Mouse (Mus musculus): Measurements from ENCODE around the gene Gm20715. TPM values are rescaled to one million over a fixed set of nuclear protein-coding genes. Genes with fewer than 3 reads are reported as not detected.

Gm20715 gene
- polyA plus RNA-seq, 1 experiment from 2014 or later: not detected

GRCm38 (mm10) chr7:6383044-6383455 is 27.0 kb upstream of the Gm20715 start, which contains the start of gene Zfp28:
Gene Zfp28, plus strand, starts transcription at chr7:6383295.
- under 1% methylated on average over 23 of the region's 28 CpGs for WGBS (ENCODE audit: insufficient replicate concordance)
- H3K4me2 ChIP-seq (ENCODE audit: low read depth, low read length): peak within 1 kb of the TSS; percentile 84
- peak within 1 kb of the TSS; percentile 33; the same call in 1 of the 2 replicates for H3K9ac ChIP-seq (replicated peaks)
- H3K4me3 ChIP-seq (ENCODE audit: low read depth, low read length): peak within 1 kb of the TSS; percentile 55
- H3K4me1 ChIP-seq (ENCODE audit: insufficient read depth): peaks cover 14% of the 10 kb centered on the region
- no peak within 1 kb of the TSS for H3K27ac ChIP-seq (ENCODE audit: low read depth)
- TF ChIP-seq CTCF (IDR thresholded peaks at IDR 0.05; ENCODE audit: low read depth): peak; percentile 44; the same call in 1 of the 2 replicates
- TF ChIP-seq EP300 (IDR thresholded peaks at IDR 0.05; ENCODE audit: low read depth): no peak
- no peaks in the 10 kb centered on the region for H3K9me3 ChIP-seq (ENCODE audit: low read length)
- H3K27me3 ChIP-seq (ENCODE audit: insufficient read depth, low read length): no peaks in the 10 kb centered on the region
- DNase-seq: peak; percentile 94
- H3K36me3 ChIP-seq (replicated peaks; ENCODE audit: insufficient read depth, low read length): no peaks in the 10 kb centered on the region
- ATAC-seq: peak; percentile 97

- TF ChIP-seq CTCF (IDR thresholded peaks at IDR 0.05; ENCODE audit: low read depth) (no peak), EP300 (IDR thresholded peaks at IDR 0.05; ENCODE audit: low read depth) (no peak)
- no peak for DNase-seq
- Histone ChIP-seq H3K27ac (ENCODE audit: low read depth) (no peak overlapping the region), H3K4me2 (ENCODE audit: low read depth, low read length) (peak overlapping the region; percentile 84), H3K36me3 (replicated peaks; ENCODE audit: insufficient read depth, low read length) (no peaks in the 10 kb centered on the region), H3K4me1 (ENCODE audit: insufficient read depth) (peaks cover 14% of the 10 kb centered on the region), H3K4me3 (ENCODE audit: low read depth, low read length) (no peak overlapping the region), H3K9ac (replicated peaks) (no peak overlapping the region), H3K27me3 (ENCODE audit: insufficient read depth, low read length) (no peaks in the 10 kb centered on the region), H3K9me3 (ENCODE audit: low read length) (no peaks in the 10 kb centered on the region)
- whole genome bisulfite sequencing (ENCODE audit: insufficient replicate concordance): 31% methylated on average over 8 of the region's 8 CpGs
- ATAC-seq: no peak
Measured at GRCm38 (mm10) chr7:6384011-6384410, 26.1 kb upstream of the Gm20715 start.

GRCm38 (mm10) chr7:6386995-6387394 is 23.1 kb upstream of the Gm20715 start:
- Histone ChIP-seq H3K9ac (replicated peaks) (no peak overlapping the region), H3K4me1 (ENCODE audit: insufficient read depth) (peaks cover 14% of the 10 kb centered on the region), H3K27me3 (ENCODE audit: insufficient read depth, low read length) (no peaks in the 10 kb centered on the region), H3K9me3 (ENCODE audit: low read length) (no peaks in the 10 kb centered on the region), H3K4me3 (ENCODE audit: low read depth, low read length) (no peak overlapping the region), H3K27ac (ENCODE audit: low read depth) (no peak overlapping the region), H3K4me2 (ENCODE audit: low read depth, low read length) (no peak overlapping the region), H3K36me3 (replicated peaks; ENCODE audit: insufficient read depth, low read length) (no peaks in the 10 kb centered on the region)
- WGBS (ENCODE audit: insufficient replicate concordance): 87% methylated on average over 7 of the region's 8 CpGs
- DNase-seq: no peak
- ATAC-seq: no peak
- TF ChIP-seq CTCF (IDR thresholded peaks at IDR 0.05; ENCODE audit: low read depth): no peak
- TF ChIP-seq EP300 (IDR thresholded peaks at IDR 0.05; ENCODE audit: low read depth): no peak

- H3K4me3 ChIP-seq (ENCODE audit: low read depth, low read length): no peak overlapping the region
- no peak for ATAC-seq
- H3K27me3 ChIP-seq (ENCODE audit: insufficient read depth, low read length): no peaks in the 10 kb centered on the region
- 78% methylated on average over 5 of the region's 5 CpGs for WGBS (ENCODE audit: insufficient replicate concordance)
- H3K9me3 ChIP-seq (ENCODE audit: low read length): no peaks in the 10 kb centered on the region
- DNase-seq: no peak
- TF ChIP-seq EP300 (IDR thresholded peaks at IDR 0.05; ENCODE audit: low read depth): no peak
- no peak for TF ChIP-seq CTCF (IDR thresholded peaks at IDR 0.05; ENCODE audit: low read depth)
- peaks cover 4% of the 10 kb centered on the region; the same call in 1 of the 2 replicates for H3K36me3 ChIP-seq (replicated peaks; ENCODE audit: insufficient read depth, low read length)
- H3K4me2 ChIP-seq (ENCODE audit: low read depth, low read length): no peak overlapping the region
- H3K9ac ChIP-seq (replicated peaks): no peak overlapping the region
- H3K27ac ChIP-seq (ENCODE audit: low read depth): no peak overlapping the region
- H3K4me1 ChIP-seq (ENCODE audit: insufficient read depth): peaks cover 2% of the 10 kb centered on the region; the same call in 1 of the 2 replicates
Measured at GRCm38 (mm10) chr7:6388971-6389370, 21.1 kb upstream of the Gm20715 start.

- Histone ChIP-seq H3K27ac (ENCODE audit: low read depth) (no peak overlapping the region), H3K4me2 (ENCODE audit: low read depth, low read length) (no peak overlapping the region), H3K4me3 (ENCODE audit: low read depth, low read length) (no peak overlapping the region), H3K4me1 (ENCODE audit: insufficient read depth) (no peaks in the 10 kb centered on the region), H3K9ac (replicated peaks) (no peak overlapping the region), H3K9me3 (ENCODE audit: low read length) (no peaks in the 10 kb centered on the region), H3K36me3 (replicated peaks; ENCODE audit: insufficient read depth, low read length) (peaks cover 4% of the 10 kb centered on the region; the same call in 1 of the 2 replicates), H3K27me3 (ENCODE audit: insufficient read depth, low read length) (no peaks in the 10 kb centered on the region)
- 67% methylated on average over 5 of the region's 5 CpGs for WGBS (ENCODE audit: insufficient replicate concordance)
- no peak for ATAC-seq
- no peak for DNase-seq
- 0 out of 2 replicates have a peak, but pooled peaks have one; percentile 36 for TF ChIP-seq CTCF (IDR thresholded peaks at IDR 0.05; ENCODE audit: low read depth)
- TF ChIP-seq EP300 (IDR thresholded peaks at IDR 0.05; ENCODE audit: low read depth): no peak
Measured at GRCm38 (mm10) chr7:6389449-6389848, 20.6 kb upstream of the Gm20715 start.

- DNase-seq (peak; percentile 41), ATAC-seq (0 out of 2 replicates have a peak, but pooled peaks have one; percentile 31)
- H3K9ac ChIP-seq (replicated peaks): peak within 1 kb of the TSS; percentile 44
- TF ChIP-seq CTCF (IDR thresholded peaks at IDR 0.05; ENCODE audit: low read depth) (no peak), EP300 (IDR thresholded peaks at IDR 0.05; ENCODE audit: low read depth) (no peak)
- no peaks in the 10 kb centered on the region for H3K36me3 ChIP-seq (replicated peaks; ENCODE audit: insufficient read depth, low read length)
- no peaks in the 10 kb centered on the region for H3K9me3 ChIP-seq (ENCODE audit: low read length)
- no peak within 1 kb of the TSS for H3K27ac ChIP-seq (ENCODE audit: low read depth)
- 25% methylated on average over 25 of the region's 25 CpGs for WGBS (ENCODE audit: insufficient replicate concordance)
- peak within 1 kb of the TSS; percentile 48 for H3K4me3 ChIP-seq (ENCODE audit: low read depth, low read length)
- peak within 1 kb of the TSS; percentile 78 for H3K4me2 ChIP-seq (ENCODE audit: low read depth, low read length)
- H3K27me3 ChIP-seq (ENCODE audit: insufficient read depth, low read length): no peaks in the 10 kb centered on the region
- H3K4me1 ChIP-seq (ENCODE audit: insufficient read depth): peaks cover 8% of the 10 kb centered on the region; the same call in 1 of the 2 replicates
Measured at GRCm38 (mm10) chr7:6397996-6398975, 11.8 kb upstream of the Gm20715 start, which contains the start of gene Smim17. Gene Smim17, plus strand, starts transcription at chr7:6398715.
